Mouse (Mus musculus): ENCODE data around the gene Ccdc174. TPM values are rescaled to one million over a fixed set of nuclear protein-coding genes. Genes with fewer than 3 reads are reported as not detected.

The Ccdc174 gene
- polyA plus RNA-seq, 1 experiment from 2014 or later, result 47.3 TPM

Other genes starting within 250 kb of the Ccdc174 start
- gene Slc6a6, start 194.0 kb upstream of the Ccdc174 start, polyA plus RNA-seq (2014; fragmentation: Nextera tagmentation; extraction: Ambion mirVana), result 94.1 and 94.3 TPM in 2 replicates
- 7.5 and 7.6 TPM in 2 replicates for gene Grip2, start 50.8 kb upstream of the Ccdc174 start, polyA plus RNA-seq (2014; fragmentation: Nextera tagmentation; extraction: Ambion mirVana)
- 1.1 and 1.7 TPM in 2 replicates for gene 4930590J08Rik, start 24.8 kb downstream of the Ccdc174 start, polyA plus RNA-seq (2014; fragmentation: Nextera tagmentation; extraction: Ambion mirVana)
- 6.0 and 7.2 TPM in 2 replicates for gene Fgd5, start 100.8 kb downstream of the Ccdc174 start, polyA plus RNA-seq (2014; fragmentation: Nextera tagmentation; extraction: Ambion mirVana)
- gene Nr2c2, start 213.3 kb downstream of the Ccdc174 start, polyA plus RNA-seq (2014; fragmentation: Nextera tagmentation; extraction: Ambion mirVana), result 30.1 and 35.0 TPM in 2 replicates